Mouse (Mus musculus) neutrophil, adult 5-6 weeks (primary cell): Measurements from ENCODE around the gene Mon1a. TPM values are rescaled to one million over a fixed set of nuclear protein-coding genes. Genes with fewer than 3 reads are reported as not detected.
A peak's percentile ranks its signal among the peaks of the same experiment; 100 is the strongest.

Source experiments
- ATAC-seq: fragments of 151-379, 151-347 bp; 2 replicates; pipeline ENCODE4 v1.8.0; 2017; ENCODE audit warnings: mild to moderate bottlenecking, moderate TSS enrichment; ENCODE audit not compliant: insufficient number of reproducible peaks, poor library complexity, low FRiP score, severe bottlenecking; ENCODE audit errors: extremely low read depth
- total RNA-seq: library from RNA; stranded (forward); fragments of 200-1000 nt; gene quantifications from 2 replicates; pipeline ENCODE4 v1.2.3, GENCODE M21; 2017

Gene Mon1a
- total RNA-seq, 1 experiment from 2014 or later, result 20.3 TPM

DNA sequence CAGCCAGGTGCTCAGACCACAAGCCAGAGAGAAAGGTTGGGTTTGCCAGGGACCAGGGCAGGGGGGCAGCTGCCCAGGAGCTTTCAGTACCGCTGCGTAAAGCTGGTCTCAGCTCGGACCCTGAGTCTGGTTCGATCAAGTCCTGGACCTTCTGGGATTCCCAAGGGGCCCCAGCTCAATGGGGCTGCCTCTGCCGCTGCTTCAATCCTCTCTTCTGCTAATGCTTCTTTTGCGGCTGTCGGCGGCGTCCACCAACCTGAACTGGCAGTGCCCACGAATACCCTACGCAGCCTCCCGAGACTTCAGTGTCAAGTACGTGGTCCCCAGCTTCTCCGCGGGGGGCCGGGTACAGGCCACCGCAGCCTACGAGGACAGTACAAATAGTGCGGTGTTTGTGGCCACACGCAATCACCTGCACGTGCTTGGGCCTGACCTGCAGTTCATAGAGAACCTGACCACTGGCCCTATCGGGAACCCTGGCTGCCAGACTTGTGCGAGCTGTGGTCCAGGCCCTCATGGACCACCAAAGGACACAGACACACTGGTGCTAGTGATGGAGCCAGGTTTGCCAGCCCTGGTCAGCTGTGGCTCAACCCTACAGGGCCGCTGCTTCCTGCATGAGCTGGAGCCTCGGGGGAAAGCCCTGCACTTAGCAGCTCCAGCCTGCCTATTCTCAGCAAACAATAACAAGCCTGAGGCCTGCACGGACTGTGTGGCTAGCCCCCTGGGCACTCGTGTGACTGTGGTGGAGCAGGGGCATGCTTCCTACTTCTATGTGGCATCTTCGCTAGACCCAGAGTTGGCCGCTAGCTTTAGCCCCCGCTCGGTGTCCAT lies 19.2 kb downstream of the Mon1a start:
- no peak for ATAC-seq

DNA sequence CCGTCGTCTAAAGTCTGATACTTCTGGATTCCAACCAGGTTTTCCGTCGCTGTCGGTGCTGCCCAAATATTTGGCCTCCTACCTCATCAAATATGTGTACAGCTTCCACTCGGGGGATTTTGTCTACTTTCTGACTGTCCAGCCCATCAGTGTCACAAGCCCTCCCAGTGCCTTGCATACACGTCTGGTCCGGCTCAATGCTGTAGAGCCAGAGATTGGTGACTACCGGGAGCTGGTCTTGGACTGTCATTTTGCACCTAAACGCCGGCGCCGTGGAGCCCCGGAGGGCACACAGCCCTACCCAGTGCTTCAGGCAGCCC lies 19.8 kb downstream of the Mon1a start:
- no peak for ATAC-seq

DNA sequence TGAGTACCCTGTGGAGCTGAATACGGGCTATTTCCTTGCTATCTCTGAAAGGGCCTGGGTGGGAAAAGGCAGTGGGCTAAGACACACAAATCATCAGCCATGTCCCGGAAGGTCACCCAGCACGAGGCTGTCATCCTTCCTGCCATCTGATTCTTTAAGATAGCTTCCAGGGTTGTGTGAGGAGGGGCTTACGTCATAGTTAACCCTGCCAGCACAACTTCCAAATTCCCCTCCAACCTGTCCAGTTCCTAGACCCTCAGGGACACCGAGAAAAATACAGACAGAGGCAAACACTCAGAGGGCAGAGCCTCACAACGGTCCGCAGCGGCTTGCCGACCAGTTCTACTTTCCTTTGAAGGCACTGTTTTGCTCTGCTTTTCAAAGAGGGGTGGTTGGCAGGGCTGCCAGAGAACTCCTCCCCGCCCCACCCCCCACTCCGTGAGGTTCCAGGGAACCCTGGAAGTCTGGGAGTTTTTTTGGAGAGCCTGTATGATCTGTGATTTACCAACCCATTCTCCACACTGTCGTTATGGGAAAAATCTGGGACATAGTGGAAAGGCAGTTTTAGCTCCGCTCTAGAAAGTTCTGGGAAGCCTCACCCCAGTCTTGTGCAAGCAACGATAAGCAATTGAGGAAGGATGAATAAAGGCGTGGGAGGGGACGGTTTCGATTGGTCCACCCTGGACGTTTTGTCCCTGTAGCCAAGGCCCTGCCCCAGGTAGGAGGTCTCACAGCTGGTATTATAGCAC lies 20.6 kb downstream of the Mon1a start:
- no peak for ATAC-seq

GRCm38 (mm10) chr9:107910025-107910769 lies 22.2 kb downstream of the Mon1a start:
- ATAC-seq, result no peak

DNA sequence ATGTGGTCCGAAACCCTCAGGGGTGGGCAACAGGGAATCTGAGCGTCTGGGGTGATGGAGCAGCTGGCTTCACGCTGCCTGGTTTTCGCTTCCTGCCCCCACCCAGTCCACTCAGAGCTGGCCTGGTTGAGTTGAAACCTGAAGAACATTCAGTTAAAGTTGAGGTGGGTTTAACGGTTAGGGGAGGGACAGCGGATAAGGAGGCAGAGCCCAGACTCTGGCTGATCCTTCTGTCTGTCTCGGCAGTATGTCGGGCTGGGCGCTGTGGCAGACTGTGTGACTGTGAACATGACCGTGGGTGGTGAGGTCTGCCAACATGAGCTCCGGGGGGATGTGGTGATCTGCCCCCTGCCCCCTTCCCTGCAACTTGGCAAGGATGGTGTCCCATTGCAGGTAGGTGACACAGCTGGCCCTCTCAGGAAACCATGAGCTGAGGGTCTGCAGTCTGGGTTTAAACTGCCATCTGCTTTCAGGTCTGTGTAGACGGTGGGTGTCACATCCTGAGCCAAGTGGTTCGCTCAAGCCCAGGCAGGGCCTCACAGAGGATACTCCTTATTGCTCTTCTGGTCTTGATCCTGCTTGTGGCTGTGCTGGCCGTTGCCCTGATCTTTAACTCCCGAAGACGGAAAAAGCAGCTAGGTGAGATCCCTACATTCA lies 26.9 kb downstream of the Mon1a start:
- no peak for ATAC-seq

- no peak for ATAC-seq
Observed at GRCm38 (mm10) chr9:107917895-107918608, 30.1 kb downstream of the Mon1a start.

GRCm38 (mm10) chr9:107918884-107919283 lies 30.9 kb downstream of the Mon1a start:
- ATAC-seq, result no peak

- no peak for ATAC-seq
Observed at GRCm38 (mm10) chr9:107919441-107919840, 31.5 kb downstream of the Mon1a start.

- ATAC-seq, result peak; percentile 24; the same call in 1 of the 2 replicates
Observed at GRCm38 (mm10) chr9:107923021-107923420, 35.1 kb downstream of the Mon1a start.

- no peak for ATAC-seq
Observed at GRCm38 (mm10) chr9:107923956-107924355, 36.0 kb downstream of the Mon1a start.

DNA sequence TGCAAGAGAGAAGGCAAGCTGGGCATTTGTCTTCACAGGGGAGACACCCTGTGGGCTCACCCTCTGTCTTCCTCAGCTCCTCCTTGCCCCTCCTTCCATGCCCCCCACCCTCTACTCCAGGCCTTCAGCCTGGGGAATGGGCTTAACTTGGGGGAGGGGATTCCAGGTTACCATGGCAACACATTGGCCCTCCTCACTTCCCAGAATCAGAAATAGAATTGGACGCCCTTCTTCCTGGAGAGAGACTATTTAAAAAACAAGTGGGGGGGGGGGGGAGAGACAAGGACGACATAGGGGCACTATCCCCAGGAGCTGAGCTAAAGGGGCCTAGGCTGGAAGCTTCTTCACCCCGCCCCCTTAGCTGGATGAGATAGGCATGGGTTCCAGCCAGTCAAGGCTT lies 37.3 kb downstream of the Mon1a start:
- ATAC-seq, result no peak

GRCm38 (mm10) chr9:107926920-107927420 lies 39.0 kb downstream of the Mon1a start:
- ATAC-seq, result no peak

DNA sequence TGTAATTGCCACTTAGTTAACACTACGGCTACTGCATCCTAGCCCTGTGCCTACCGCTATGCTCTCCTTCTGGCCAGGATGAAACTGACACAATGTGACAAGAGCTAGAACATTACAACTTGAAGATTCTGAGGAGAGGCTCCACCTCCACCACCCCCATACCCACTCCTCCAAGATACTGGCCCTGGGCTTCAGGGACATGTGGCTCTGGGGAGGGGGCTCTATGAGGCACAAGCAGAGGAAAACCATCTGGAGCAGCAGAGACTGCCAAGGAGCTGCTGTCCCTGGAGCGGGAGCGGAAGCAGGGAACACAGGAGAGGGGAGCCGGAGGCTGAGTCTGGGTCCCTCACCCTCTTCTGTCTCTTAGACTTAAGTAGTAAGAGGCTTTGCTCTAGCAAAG lies 39.8 kb downstream of the Mon1a start:
- ATAC-seq, result no peak

- ATAC-seq, result no peak
Observed at GRCm38 (mm10) chr9:107928169-107928568, 40.2 kb downstream of the Mon1a start, which contains the start of gene Actl11. Actl11 (plus strand) TSS chr9:107928469.

DNA sequence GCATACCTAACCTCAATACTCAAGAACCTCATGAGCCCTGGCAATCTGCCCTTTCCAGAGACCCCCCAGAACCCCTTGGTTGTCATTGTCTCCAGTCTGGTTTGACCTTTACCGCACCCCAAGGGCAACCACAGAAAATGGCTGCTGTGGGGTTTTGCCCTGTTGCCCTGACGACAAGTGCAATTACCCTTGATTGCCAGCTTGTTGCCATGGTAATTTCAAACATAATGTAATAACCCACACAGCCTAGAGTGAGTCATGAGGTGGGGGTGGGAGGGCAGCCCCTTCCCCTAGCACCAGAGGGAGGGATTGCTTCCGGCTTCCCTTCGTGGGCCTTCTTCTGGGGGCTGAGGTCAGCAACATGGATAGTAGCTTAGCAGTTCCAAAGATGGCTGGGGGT lies 44.3 kb downstream of the Mon1a start:
- ATAC-seq, result no peak

GRCm38 (mm10) chr9:107934146-107934545 lies 46.2 kb downstream of the Mon1a start:
- no peak for ATAC-seq

DNA sequence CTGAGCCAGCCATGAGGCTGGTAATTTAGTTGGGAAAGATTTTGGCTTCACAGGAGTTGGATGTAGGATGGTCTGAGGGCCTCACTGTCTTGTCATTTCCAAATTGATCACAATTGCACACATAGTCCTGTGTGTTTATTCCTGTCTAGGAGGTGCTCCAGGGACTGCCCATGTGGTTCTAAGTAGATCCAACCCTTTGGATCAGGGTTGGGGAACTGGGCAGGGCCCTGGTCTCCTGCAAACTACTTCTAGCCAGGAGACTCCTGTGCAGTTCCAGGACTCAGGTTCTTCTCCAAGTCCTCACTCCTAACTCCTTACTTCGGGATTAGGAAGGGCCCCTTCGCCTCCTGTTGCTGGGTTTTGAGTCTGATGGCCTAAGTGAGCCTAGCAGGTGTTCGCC lies 47.4 kb downstream of the Mon1a start, which contains the start of gene Camkv:
Gene Camkv (plus strand): TSS at position 301 of the 400 bp plus-strand sequence.
- no peak for ATAC-seq

DNA sequence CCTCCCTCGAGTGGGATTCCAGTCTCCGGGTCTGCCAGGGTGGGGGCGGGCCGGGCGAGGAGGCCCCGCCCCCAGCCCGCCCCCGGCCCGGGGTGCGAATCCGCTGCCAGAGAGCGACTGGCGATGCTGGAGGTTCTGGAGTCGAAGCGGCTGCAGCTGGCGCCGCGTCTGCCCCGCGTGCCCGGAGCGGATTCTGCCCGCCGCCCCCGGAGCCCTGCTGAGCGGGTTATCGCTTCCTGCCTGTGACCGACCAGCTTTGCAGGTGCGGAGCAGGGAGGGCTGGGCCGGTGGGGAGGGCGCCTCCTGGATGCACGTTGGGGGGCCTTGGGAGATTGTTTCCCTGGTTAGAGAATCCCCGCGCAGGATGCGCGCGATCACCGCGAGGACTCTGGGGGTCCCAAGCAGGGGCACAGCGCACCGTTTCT lies 47.9 kb downstream of the Mon1a start:
- no peak; the same call in 1 of the 2 replicates for ATAC-seq
